In genomic region chr10:42962655-42963054, GRCm38 (mm10) we compare ENCODE assay signal across 8 mouse cellular contexts.
DNase-seq lines count a peak whose midpoint lies in the region; TF ChIP-seq lines count a peak whose summit lies in the region.

No protein-coding gene starts in this region.

- no peak for TF ChIP-seq CTCF in left cerebral cortex, adult 2 months (IDR thresholded peaks at IDR 0.05)

- peak; percentile 17 for DNase-seq in adrenal gland, adult 2 months
- DNase-seq in adrenal gland, postnatal 10 days = no peak
- peak; percentile 67 for DNase-seq in T-cell, adult 2 months (ENCODE audit: low spot score)
- peak; percentile 56 for DNase-seq in induced T-regulatory cell, adult 2 months (ENCODE audit: low read depth)
- peak; percentile 27 to 31 for DNase-seq in lung, postnatal 4 days
- DNase-seq in embryo, embryonic 9.5 days (ENCODE audit: extremely low spot score) = no peak
- no peak for DNase-seq in left cerebral cortex, adult 2 months (ENCODE audit: extremely low spot score in 1 of 2, low spot score in 2 of 2)
- no peak for DNase-seq in cerebellum, postnatal 36 days

- no peak overlapping the region for H3K27ac ChIP-seq in left cerebral cortex, adult 2 months

- no peak overlapping the region for H3K4me3 ChIP-seq in left cerebral cortex, adult 2 months

- intact Hi-C loops in left cerebral cortex, adult 2 months (cut with DNase I) = no loop called here

Comparison
In these comparisons a context has a peak if more than half of its experiments do, and no peak if none do; other contexts are left out.
1. DNase-seq: peak in adrenal gland, adult 2 months (single experiment), T-cell, adult 2 months (single experiment), induced T-regulatory cell, adult 2 months (single experiment) and lung, postnatal 4 days (2 of 2); none in adrenal gland, postnatal 10 days (single experiment), embryo, embryonic 9.5 days (single experiment), left cerebral cortex, adult 2 months (0 of 2) and cerebellum, postnatal 36 days (0 of 2).